Mouse (Mus musculus) midbrain, embryonic 13.5 days (tissue): ENCODE measurements at regions not wholly inside any gene's neighbourhood (a gene's known extent, or its start where the extent isn't known, plus 50 kb on each side); places are given as distances from the start of the nearest gene placed in this dataset.

Source experiments
- ATAC-seq: fragments of 200-750 bp; cut with Nextera tagmentation; 2 replicates; pipeline ENCODE4 v1.8.0; 2017; ENCODE audit warnings: mild to moderate bottlenecking, moderate TSS enrichment, moderate library complexity
- H3K27ac ChIP-seq: fragments of 300-500 bp; sonication (generic); 2 replicates; pipeline ENCODE4 v1.5.1; 2015; ENCODE audit warnings: inconsistent platforms, mild to moderate bottlenecking, moderate library complexity
- H3K27me3 ChIP-seq: fragments of 300-500 bp; sonication (generic); 2 replicates; pipeline ENCODE4 v1.6.1; 2015; ENCODE audit warnings: mild to moderate bottlenecking, inconsistent platforms
- H3K36me3 ChIP-seq: fragments of 300-500 bp; sonication (generic); 2 replicates; pipeline ENCODE4 v1.6.1; 2015; ENCODE audit warnings: mild to moderate bottlenecking, inconsistent platforms
- H3K4me1 ChIP-seq: fragments of 300-500 bp; sonication (generic); replicated peaks from 2 replicates; pipeline ENCODE4 v1.6.1; 2015; ENCODE audit warnings: inconsistent platforms
- H3K4me2 ChIP-seq: fragments of 300-500 bp; sonication (generic); replicated peaks from 2 replicates; pipeline ENCODE4 v1.6.1; 2015; ENCODE audit warnings: moderate library complexity, mild to moderate bottlenecking, inconsistent platforms
- H3K4me3 ChIP-seq: fragments of 300-500 bp; sonication (generic); replicated peaks from 2 replicates; pipeline ENCODE4 v1.5.1; 2015; ENCODE audit warnings: mild to moderate bottlenecking, inconsistent platforms
- H3K9ac ChIP-seq: fragments of 300-500 bp; sonication (generic); replicated peaks from 2 replicates; pipeline ENCODE4 v1.6.1; 2015; ENCODE audit warnings: mild to moderate bottlenecking, inconsistent platforms
- H3K9me3 ChIP-seq: fragments of 300-500 bp; sonication (generic); 2 replicates; pipeline ENCODE4 v1.6.1; 2016; ENCODE audit warnings: mild to moderate bottlenecking, inconsistent platforms
- WGBS: fragments of 180-500 bp; shearing (Covaris S2); methylation state at CpG from one replicate; pipeline ENCODE4 v1.1.7; 2015; 5-methylcytosine and 5-hydroxymethylcytosine counted together

DNA sequence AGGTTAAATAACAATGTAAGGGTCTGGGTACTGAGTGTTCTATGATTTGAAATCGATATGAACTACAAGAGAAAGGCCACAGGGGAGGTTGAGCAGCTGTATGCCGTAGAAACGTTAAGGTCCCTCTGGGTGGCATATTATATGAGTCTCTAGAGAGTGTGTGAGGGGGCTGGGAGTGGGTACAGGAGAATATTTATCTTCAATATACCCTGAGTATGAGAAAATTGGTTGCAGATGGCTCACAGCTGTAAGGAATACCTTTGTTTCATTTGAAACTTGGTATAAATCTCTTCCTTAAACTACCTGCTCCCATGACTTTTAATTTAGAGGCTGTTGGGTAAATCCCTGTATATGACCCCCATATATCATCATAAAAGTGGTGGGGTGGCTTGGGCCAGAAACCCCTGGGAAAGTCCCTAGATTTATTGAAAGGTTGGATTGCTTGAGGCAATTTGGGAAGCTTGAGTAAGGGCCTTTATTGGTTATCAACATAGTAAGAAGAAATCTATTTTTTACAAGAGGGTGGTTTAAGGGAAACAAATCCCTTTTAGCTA lies 128.7 kb upstream of the Prkg2 start:
- Histone ChIP-seq H3K4me3 (no peak overlapping the region), H3K9me3 (no peaks in the 10 kb centered on the region), H3K9ac (no peak overlapping the region), H3K4me2 (no peak overlapping the region), H3K4me1 (no peaks in the 10 kb centered on the region), H3K36me3 (no peaks in the 10 kb centered on the region), H3K27ac (no peak overlapping the region), H3K27me3 (no peaks in the 10 kb centered on the region)
- WGBS: 72% methylated on average over 3 of the region's 3 CpGs
- no peak for ATAC-seq

DNA sequence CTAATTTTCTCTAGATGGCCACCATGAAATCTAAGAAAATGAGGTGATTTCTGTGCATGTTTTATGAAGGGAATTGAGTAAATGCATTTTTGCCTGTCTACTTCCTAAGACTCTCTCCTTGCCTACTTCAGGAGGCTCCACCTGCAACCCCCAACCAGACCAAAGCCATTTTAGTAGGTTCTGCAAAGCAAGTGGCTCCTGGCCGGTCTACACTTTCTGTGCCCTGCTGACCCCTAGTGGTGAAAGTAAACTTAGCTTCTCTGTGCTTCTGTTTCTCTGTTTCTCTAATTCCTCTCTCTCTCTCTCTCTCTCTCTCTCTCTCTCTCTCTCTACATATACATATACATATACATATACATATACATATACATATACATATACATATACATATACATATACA lies 120.8 kb upstream of the Prkg2 start:
- no peaks in the 10 kb centered on the region for H3K36me3 ChIP-seq
- no peak overlapping the region for H3K27ac ChIP-seq
- no peak overlapping the region for H3K9ac ChIP-seq
- 0 out of 2 replicates have a peak, but pooled peaks have one; percentile 60 for ATAC-seq
- no peaks in the 10 kb centered on the region for H3K4me1 ChIP-seq
- H3K4me2 ChIP-seq: no peak overlapping the region
- 8% methylated on average over 1 of the region's 1 CpGs for WGBS
- H3K9me3 ChIP-seq: no peaks in the 10 kb centered on the region
- no peaks in the 10 kb centered on the region for H3K27me3 ChIP-seq
- H3K4me3 ChIP-seq: no peak overlapping the region

DNA sequence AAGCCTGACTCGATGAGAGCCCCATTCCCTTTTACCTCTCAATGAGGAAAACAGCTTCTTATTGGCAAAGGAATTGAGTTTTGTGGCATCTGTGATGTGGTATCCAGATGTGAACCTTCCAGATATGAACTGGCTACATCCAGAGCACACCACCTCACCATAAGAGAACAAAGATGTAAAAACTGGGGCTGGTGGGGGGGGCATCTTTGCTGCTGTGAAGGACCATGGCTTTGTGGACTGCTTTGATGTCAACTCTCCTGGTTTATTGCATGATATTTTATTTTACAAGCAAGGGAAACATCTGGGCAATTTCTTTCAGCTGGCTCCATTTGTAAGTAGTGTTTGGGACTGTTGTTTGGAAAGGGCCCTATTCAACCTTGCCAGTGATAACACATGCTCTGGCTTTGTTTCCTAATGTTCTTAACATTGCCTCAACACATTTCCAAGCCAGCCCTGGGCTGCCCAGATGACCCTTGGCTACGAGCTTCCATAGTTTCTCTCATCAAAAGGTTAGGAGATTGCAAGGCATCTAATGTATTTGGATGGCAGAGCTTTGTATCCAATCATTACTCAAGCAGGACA lies 116.2 kb upstream of the Prkg2 start:
- H3K36me3 ChIP-seq: no peaks in the 10 kb centered on the region
- WGBS: 68% methylated on average over 2 of the region's 2 CpGs
- no peak for ATAC-seq
- H3K4me3 ChIP-seq: no peak overlapping the region
- no peaks in the 10 kb centered on the region for H3K4me1 ChIP-seq
- no peak overlapping the region for H3K27ac ChIP-seq
- no peak overlapping the region for H3K4me2 ChIP-seq
- no peaks in the 10 kb centered on the region for H3K27me3 ChIP-seq
- no peaks in the 10 kb centered on the region for H3K9me3 ChIP-seq
- no peak overlapping the region for H3K9ac ChIP-seq

DNA sequence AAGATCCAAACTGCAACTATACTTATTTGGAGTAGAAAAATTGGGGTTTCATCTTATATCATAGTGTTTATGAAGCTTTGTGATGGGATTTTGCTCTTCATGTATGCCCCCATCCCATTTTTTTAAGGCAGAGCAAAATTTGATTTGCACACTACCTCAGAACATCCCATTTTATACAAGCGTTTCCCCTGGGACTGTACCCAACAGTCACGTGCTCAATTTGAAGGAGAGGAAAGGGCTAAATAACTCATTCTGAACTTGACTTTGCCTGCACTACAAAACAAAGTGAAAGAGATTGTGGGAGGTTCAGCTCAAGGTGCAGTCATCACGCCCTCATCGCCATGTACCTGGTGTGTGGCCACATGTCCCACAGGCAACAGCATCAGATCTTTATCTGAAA lies 115.1 kb upstream of the Prkg2 start:
- no peak for ATAC-seq
- H3K4me2 ChIP-seq: no peak overlapping the region
- H3K27me3 ChIP-seq: no peaks in the 10 kb centered on the region
- H3K4me3 ChIP-seq: no peak overlapping the region
- WGBS: 91% methylated on average over 4 of the region's 4 CpGs
- H3K9ac ChIP-seq: no peak overlapping the region
- no peaks in the 10 kb centered on the region for H3K4me1 ChIP-seq
- H3K9me3 ChIP-seq: no peaks in the 10 kb centered on the region
- no peak overlapping the region for H3K27ac ChIP-seq
- H3K36me3 ChIP-seq: no peaks in the 10 kb centered on the region

DNA sequence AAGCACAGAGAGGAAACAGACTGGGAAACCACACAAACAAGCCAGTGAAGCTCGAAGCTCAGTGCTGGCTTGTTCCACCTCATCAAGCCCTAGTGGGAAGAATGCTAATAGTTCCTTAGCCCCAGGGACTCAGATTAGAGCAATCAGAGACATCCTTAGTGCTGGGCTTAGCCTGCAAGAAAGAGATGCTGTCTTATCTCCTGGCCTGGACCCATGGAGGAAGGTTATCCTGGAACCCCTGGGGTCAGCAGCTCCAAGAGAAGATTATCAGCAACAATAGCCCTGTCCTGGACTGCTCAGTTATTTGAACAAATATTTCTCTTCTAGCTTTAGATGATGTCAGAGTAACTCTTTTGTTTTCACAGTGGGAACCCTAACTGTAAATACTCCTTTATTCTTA lies 112.8 kb upstream of the Prkg2 start:
- ATAC-seq: 0 out of 2 replicates have a peak, but pooled peaks have one; percentile 24
- Histone ChIP-seq H3K4me1 (no peaks in the 10 kb centered on the region), H3K27me3 (no peaks in the 10 kb centered on the region), H3K4me2 (no peak overlapping the region), H3K4me3 (no peak overlapping the region), H3K9ac (no peak overlapping the region), H3K27ac (no peak overlapping the region), H3K36me3 (no peaks in the 10 kb centered on the region), H3K9me3 (no peaks in the 10 kb centered on the region)
- 7% methylated on average over 1 of the region's 1 CpGs for WGBS

DNA sequence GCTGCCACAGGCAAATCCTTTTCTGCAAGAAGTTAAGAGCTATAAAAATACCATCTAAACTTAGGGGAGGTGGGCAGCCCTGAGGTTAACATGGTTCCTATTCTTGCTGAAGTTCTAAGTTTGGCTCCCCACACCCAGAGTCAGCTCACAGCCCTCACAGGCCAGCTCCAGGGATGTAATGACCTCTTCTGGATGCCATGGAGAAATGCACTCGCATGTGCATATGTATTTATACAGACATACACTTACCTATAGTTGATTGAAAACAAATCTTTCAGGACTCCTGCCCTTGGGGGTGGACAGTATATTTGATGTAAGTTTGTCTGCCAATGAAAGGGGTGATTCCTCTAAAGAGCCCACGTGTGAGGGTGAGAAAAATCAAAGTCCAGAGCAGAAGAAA lies 95.5 kb upstream of the Prkg2 start:
- WGBS: 77% methylated on average over 2 of the region's 2 CpGs
- Histone ChIP-seq H3K36me3 (no peaks in the 10 kb centered on the region), H3K4me1 (peaks cover 9% of the 10 kb centered on the region; the same call in 1 of the 2 replicates), H3K27me3 (no peaks in the 10 kb centered on the region), H3K4me2 (no peak overlapping the region), H3K9ac (no peak overlapping the region), H3K9me3 (no peaks in the 10 kb centered on the region), H3K27ac (no peak overlapping the region), H3K4me3 (no peak overlapping the region)
- ATAC-seq: no peak

DNA sequence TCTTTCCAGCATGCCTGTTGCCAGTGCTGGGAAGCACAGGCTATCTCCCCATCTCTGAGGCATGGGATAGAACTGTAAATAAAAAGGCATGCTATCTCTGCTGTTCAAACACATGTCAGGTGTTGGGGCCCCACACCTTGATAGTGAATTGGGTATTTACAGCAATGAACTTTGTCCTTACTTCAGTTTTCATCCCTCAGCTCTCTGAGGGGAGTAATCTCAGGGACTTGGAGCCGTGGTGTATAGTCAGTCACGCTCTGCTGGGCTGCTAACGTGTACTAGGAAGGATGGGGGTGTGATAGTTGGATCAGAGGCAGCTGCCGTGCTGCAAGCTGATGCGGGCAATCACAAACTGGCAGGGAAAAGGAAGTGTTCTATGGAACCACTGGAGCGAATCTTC lies 91.5 kb upstream of the Prkg2 start:
- Histone ChIP-seq H3K4me2 (no peak overlapping the region), H3K36me3 (no peaks in the 10 kb centered on the region), H3K27ac (no peak overlapping the region), H3K9me3 (no peaks in the 10 kb centered on the region), H3K4me1 (peaks cover 6% of the 10 kb centered on the region; the same call in 1 of the 2 replicates), H3K27me3 (no peaks in the 10 kb centered on the region), H3K9ac (no peak overlapping the region), H3K4me3 (no peak overlapping the region)
- 35% methylated on average over 6 of the region's 6 CpGs for WGBS
- ATAC-seq: no peak

DNA sequence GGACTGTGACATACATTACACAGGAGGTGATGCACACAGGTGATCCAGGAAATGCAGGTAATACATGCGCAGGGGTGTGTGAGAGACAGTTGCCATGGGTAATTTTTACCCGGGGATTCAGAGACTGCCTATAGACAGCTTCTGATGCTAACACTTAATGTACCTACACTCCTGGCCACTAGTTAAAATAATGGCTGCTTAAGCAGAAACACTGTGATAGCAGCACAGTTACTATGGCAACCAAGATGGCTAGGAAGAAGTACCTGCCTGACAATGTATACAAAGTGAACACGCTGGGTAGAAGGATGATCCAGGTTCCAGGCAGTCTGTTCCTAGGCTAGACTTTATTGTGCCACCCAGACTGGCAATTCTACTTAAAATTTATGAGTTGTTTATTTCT lies 88.3 kb upstream of the Prkg2 start:
- H3K4me2 ChIP-seq: no peak overlapping the region
- H3K27ac ChIP-seq: no peak overlapping the region
- ATAC-seq: peak; percentile 60
- H3K4me3 ChIP-seq: no peak overlapping the region
- H3K36me3 ChIP-seq: no peaks in the 10 kb centered on the region
- H3K27me3 ChIP-seq: no peaks in the 10 kb centered on the region
- 82% methylated on average over 3 of the region's 3 CpGs for WGBS
- H3K9me3 ChIP-seq: no peaks in the 10 kb centered on the region
- H3K4me1 ChIP-seq: 0 out of 2 replicates have a peak, but pooled peaks cover 2% of the 10 kb centered on the region
- H3K9ac ChIP-seq: no peak overlapping the region

DNA sequence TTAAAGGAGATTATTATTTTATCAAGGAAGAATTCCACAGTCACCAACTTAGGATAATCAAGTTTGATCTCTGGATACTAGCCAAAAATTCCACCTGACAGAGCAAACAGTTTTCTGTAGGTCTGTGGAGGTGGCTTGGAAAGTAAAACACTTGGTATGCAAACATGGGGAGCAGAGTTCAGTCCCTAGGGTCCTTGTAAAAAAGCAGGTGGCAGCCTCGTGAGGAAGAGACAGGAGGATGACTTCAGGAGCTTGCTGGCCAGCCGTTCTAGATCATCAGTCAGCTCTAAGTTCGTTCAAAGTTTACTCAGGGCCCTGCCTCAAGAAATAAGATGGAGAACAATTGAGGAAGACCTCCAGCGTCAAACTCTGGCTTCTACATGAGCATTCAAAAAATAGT lies 74.6 kb upstream of the Prkg2 start:
- 77% methylated on average over 4 of the region's 4 CpGs for WGBS
- no peaks in the 10 kb centered on the region for H3K9me3 ChIP-seq
- H3K27ac ChIP-seq: no peak overlapping the region
- H3K4me3 ChIP-seq: no peak overlapping the region
- H3K27me3 ChIP-seq: no peaks in the 10 kb centered on the region
- peaks cover 5% of the 10 kb centered on the region; the same call in 1 of the 2 replicates for H3K4me1 ChIP-seq
- no peak overlapping the region for H3K4me2 ChIP-seq
- ATAC-seq: no peak
- no peak overlapping the region for H3K9ac ChIP-seq
- H3K36me3 ChIP-seq: no peaks in the 10 kb centered on the region

DNA sequence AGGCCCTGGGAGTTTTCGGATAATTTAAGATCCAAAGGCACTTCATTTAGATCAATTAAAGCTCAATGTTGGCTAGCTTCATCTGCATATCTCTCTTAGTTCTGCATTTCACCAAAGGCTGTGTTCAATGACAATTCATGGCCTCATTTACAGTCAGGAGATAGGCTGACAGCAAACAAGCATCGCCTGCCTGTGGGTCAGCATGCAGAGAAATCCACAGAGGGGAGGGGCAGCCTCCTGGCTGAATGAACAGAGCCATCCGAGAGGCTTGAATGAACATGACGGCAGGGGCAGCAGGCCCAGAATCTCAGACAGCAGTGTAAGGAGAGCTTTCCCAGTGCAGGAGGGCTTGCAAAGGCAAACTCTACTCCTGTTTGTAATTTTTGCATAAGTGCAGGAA lies 74.1 kb upstream of the Prkg2 start:
- Histone ChIP-seq H3K27me3 (no peaks in the 10 kb centered on the region), H3K27ac (no peak overlapping the region), H3K36me3 (no peaks in the 10 kb centered on the region), H3K9ac (no peak overlapping the region), H3K4me3 (no peak overlapping the region), H3K4me1 (peaks cover 5% of the 10 kb centered on the region; the same call in 1 of the 2 replicates), H3K9me3 (no peaks in the 10 kb centered on the region), H3K4me2 (no peak overlapping the region)
- peak; percentile 83 for ATAC-seq
- 29% methylated on average over 4 of the region's 4 CpGs for WGBS

DNA sequence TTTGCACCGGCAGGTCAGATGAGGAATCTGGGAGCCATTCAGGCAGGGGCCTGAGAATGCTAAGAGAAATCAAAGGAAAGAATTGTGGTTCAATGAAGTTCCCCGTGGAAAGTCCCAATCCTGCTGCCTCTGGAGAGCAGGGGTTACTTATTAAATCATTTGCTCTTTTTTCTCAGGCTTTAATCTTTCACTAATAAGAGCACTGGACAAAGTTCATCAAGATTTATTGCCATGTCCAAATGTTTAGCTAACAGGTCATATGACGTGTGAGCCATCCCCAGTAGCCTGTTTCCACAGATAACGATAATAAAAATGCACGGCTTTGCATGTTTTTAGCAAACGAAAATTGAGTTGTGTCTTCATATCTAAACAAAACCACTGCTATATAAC lies 62.6 kb upstream of the Prkg2 start:
- Histone ChIP-seq H3K9me3 (no peaks in the 10 kb centered on the region), H3K27me3 (no peaks in the 10 kb centered on the region), H3K36me3 (no peaks in the 10 kb centered on the region), H3K4me1 (no peaks in the 10 kb centered on the region), H3K27ac (no peak overlapping the region), H3K4me2 (no peak overlapping the region), H3K4me3 (no peak overlapping the region), H3K9ac (no peak overlapping the region)
- ATAC-seq: no peak
- WGBS: 93% methylated on average over 6 of the region's 6 CpGs

DNA sequence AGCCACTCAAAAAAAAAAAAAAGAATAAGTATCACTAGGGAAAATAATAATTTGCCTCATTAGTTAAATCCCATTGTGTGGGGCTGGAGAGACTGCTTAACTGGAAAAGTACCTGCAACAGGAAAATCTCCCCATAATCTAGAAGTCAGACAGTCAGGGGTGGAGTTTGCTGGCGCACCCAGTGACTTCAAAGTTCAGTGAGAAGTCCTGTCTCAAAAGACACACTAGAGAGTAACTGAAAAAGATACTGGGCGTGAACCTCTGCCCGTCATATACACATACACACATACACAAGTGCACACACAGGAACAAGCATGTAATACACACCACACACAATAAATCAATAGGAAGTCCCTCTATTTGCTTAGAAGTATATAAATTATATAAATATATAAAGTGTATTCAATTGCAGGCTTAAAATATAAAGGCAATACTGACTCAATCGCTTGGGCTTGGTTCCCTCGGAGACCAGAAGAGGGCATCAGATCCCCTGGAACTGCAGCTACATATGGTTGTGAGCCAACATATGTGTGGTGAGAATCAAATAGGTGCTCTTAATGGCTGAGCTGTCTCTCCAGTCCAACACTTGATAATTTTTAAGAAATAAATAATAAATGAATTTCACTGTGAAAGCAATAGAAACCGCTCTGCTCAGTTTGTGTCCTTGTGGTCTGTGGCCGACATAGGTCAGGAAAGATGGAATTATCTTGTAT lies 62.0 kb upstream of the Prkg2 start:
- Histone ChIP-seq H3K9ac (no peak overlapping the region), H3K4me3 (no peak overlapping the region), H3K36me3 (no peaks in the 10 kb centered on the region), H3K4me1 (no peaks in the 10 kb centered on the region), H3K9me3 (no peaks in the 10 kb centered on the region), H3K27ac (no peak overlapping the region), H3K4me2 (no peak overlapping the region), H3K27me3 (no peaks in the 10 kb centered on the region)
- no peak for ATAC-seq
- whole genome bisulfite sequencing: 93% methylated on average over 7 of the region's 7 CpGs
